Mouse (Mus musculus) limb, embryonic 11.5 days (tissue): ENCODE measurements at regions not wholly inside any gene's neighbourhood (a gene's known extent, or its start where the extent isn't known, plus 50 kb on each side); places are given as distances from the start of the nearest gene placed in this dataset.

ENCODE experiments used
- ATAC-seq: fragments of 200-750 bp; cut with Nextera tagmentation; 2 replicates; pipeline ENCODE4 v1.8.0; 2017; ENCODE audit warnings: low read depth; ENCODE audit not compliant: insufficient number of reproducible peaks, low FRiP score, low TSS enrichment
- DNase-seq: peaks from one replicate; pipeline ENCODE4 v3.0.0-alpha.2; 2015; ENCODE audit warnings: low spot score
- H3K27ac ChIP-seq: fragments of 300-500 bp; sonication (generic); replicated peaks from 2 replicates; pipeline ENCODE4 v1.5.1; 2014; ENCODE audit warnings: low read depth, mild to moderate bottlenecking, low read length
- H3K27me3 ChIP-seq: fragments of 300-500 bp; sonication (generic); 2 replicates; pipeline ENCODE4 v1.6.1; 2014; ENCODE audit warnings: mild to moderate bottlenecking, low read length, mixed read lengths; ENCODE audit not compliant: control insufficient read depth, insufficient read depth
- H3K36me3 ChIP-seq: fragments of 300-500 bp; sonication (generic); 2 replicates; pipeline ENCODE4 v1.6.1; 2014; ENCODE audit warnings: mild to moderate bottlenecking, low read length, moderate library complexity, mixed read lengths; ENCODE audit not compliant: control insufficient read depth, insufficient read depth
- H3K4me1 ChIP-seq: fragments of 300-500 bp; sonication (generic); 2 replicates; pipeline ENCODE4 v1.6.1; 2014; ENCODE audit warnings: low read length, mixed read lengths; ENCODE audit not compliant: control insufficient read depth, insufficient read depth
- H3K4me2 ChIP-seq: fragments of 300-500 bp; sonication (generic); 2 replicates; pipeline ENCODE4 v1.6.1; 2014; ENCODE audit warnings: low read depth, mild to moderate bottlenecking, moderate library complexity; ENCODE audit not compliant: severe bottlenecking
- H3K4me3 ChIP-seq: fragments of 300-500 bp; sonication (generic); 2 replicates; pipeline ENCODE4 v1.5.1; 2014; ENCODE audit warnings: low read depth, low read length
- H3K9ac ChIP-seq: fragments of 300-500 bp; sonication (generic); 2 replicates; pipeline ENCODE4 v1.6.1; 2014; ENCODE audit warnings: mild to moderate bottlenecking, low read length
- H3K9me3 ChIP-seq: fragments of 300-500 bp; sonication (generic); 2 replicates; pipeline ENCODE4 v1.6.1; 2016; ENCODE audit warnings: low read length; ENCODE audit not compliant: control insufficient read depth
- WGBS: fragments of 180-500 bp; shearing (Covaris S2); extraction: QIAGEN DNeasy Blood & Tissue Kit; methylation state at CpG from one replicate; pipeline ENCODE4 v1.1.7; 2014; 5-methylcytosine and 5-hydroxymethylcytosine counted together

- ATAC-seq (no peak), DNase-seq (no peak)
- WGBS, result 88% methylated on average over 10 of the region's 10 CpGs
- Histone ChIP-seq H3K36me3 (no peaks in the 10 kb centered on the region), H3K4me3 (no peak overlapping the region), H3K27ac (no peak overlapping the region), H3K4me2 (no peak overlapping the region), H3K4me1 (no peaks in the 10 kb centered on the region), H3K9ac (no peak overlapping the region), H3K9me3 (no peaks in the 10 kb centered on the region; the same call in 1 of the 2 replicates), H3K27me3 (no peaks in the 10 kb centered on the region)
Observed at GRCm38 (mm10) chr17:48610107-48610506, 155.4 kb downstream of the Unc5cl start.

GRCm38 (mm10) chr17:48610806-48611205 lies 156.1 kb downstream of the Unc5cl start:
- H3K36me3 ChIP-seq, result no peaks in the 10 kb centered on the region
- no peak for DNase-seq
- H3K27me3 ChIP-seq, result no peaks in the 10 kb centered on the region
- no peaks in the 10 kb centered on the region; the same call in 1 of the 2 replicates for H3K9me3 ChIP-seq
- no peak overlapping the region for H3K4me2 ChIP-seq
- ATAC-seq, result no peak
- no peak overlapping the region for H3K27ac ChIP-seq
- no peak overlapping the region for H3K4me3 ChIP-seq
- no peak overlapping the region for H3K9ac ChIP-seq
- 84% methylated on average over 8 of the region's 8 CpGs for WGBS
- no peaks in the 10 kb centered on the region for H3K4me1 ChIP-seq

GRCm38 (mm10) chr17:48613491-48613890 lies 158.8 kb downstream of the Unc5cl start:
- Histone ChIP-seq H3K4me2 (no peak overlapping the region), H3K4me3 (no peak overlapping the region), H3K27ac (no peak overlapping the region), H3K9ac (no peak overlapping the region), H3K9me3 (no peaks in the 10 kb centered on the region; the same call in 1 of the 2 replicates), H3K27me3 (no peaks in the 10 kb centered on the region), H3K4me1 (no peaks in the 10 kb centered on the region), H3K36me3 (no peaks in the 10 kb centered on the region)
- DNase-seq (no peak), ATAC-seq (no peak)
- 92% methylated on average over 5 of the region's 5 CpGs for WGBS

GRCm38 (mm10) chr17:48615248-48615647 lies 160.5 kb downstream of the Unc5cl start:
- Histone ChIP-seq H3K4me1 (no peaks in the 10 kb centered on the region), H3K36me3 (no peaks in the 10 kb centered on the region), H3K4me3 (no peak overlapping the region), H3K27me3 (no peaks in the 10 kb centered on the region), H3K4me2 (no peak overlapping the region), H3K27ac (no peak overlapping the region), H3K9ac (no peak overlapping the region), H3K9me3 (no peaks in the 10 kb centered on the region; the same call in 1 of the 2 replicates)
- 57% methylated on average over 3 of the region's 3 CpGs for WGBS
- DNase-seq, result no peak
- ATAC-seq, result no peak

GRCm38 (mm10) chr17:48616205-48616604 lies 161.5 kb downstream of the Unc5cl start:
- H3K9ac ChIP-seq, result no peak overlapping the region
- no peaks in the 10 kb centered on the region for H3K4me1 ChIP-seq
- no peaks in the 10 kb centered on the region; the same call in 1 of the 2 replicates for H3K9me3 ChIP-seq
- no peak overlapping the region for H3K4me2 ChIP-seq
- WGBS, result 29% methylated on average over 4 of the region's 4 CpGs
- H3K4me3 ChIP-seq, result no peak overlapping the region
- no peak overlapping the region for H3K27ac ChIP-seq
- ATAC-seq (no peak), DNase-seq (no peak)
- H3K27me3 ChIP-seq, result no peaks in the 10 kb centered on the region
- H3K36me3 ChIP-seq, result no peaks in the 10 kb centered on the region

- H3K9me3 ChIP-seq, result no peaks in the 10 kb centered on the region
- no peaks in the 10 kb centered on the region for H3K4me1 ChIP-seq
- H3K4me3 ChIP-seq, result no peak overlapping the region
- H3K9ac ChIP-seq, result no peak overlapping the region
- H3K27me3 ChIP-seq, result no peaks in the 10 kb centered on the region
- DNase-seq (no peak), ATAC-seq (no peak)
- H3K36me3 ChIP-seq, result no peaks in the 10 kb centered on the region
- WGBS, result 82% methylated on average over 2 of the region's 2 CpGs
- no peak overlapping the region for H3K27ac ChIP-seq
- no peak overlapping the region for H3K4me2 ChIP-seq
Observed at GRCm38 (mm10) chr17:48620896-48621295, 166.2 kb downstream of the Unc5cl start.

- DNase-seq, result no peak
- Histone ChIP-seq H3K27me3 (no peaks in the 10 kb centered on the region), H3K27ac (no peak overlapping the region), H3K4me1 (no peaks in the 10 kb centered on the region), H3K4me3 (no peak overlapping the region), H3K9me3 (no peaks in the 10 kb centered on the region), H3K9ac (no peak overlapping the region), H3K36me3 (no peaks in the 10 kb centered on the region), H3K4me2 (no peak overlapping the region)
- no peak for ATAC-seq
- WGBS, result 93% methylated on average over 11 of the region's 11 CpGs
Observed at GRCm38 (mm10) chr17:48621676-48622075, 167.0 kb downstream of the Unc5cl start.

- Histone ChIP-seq H3K9ac (no peak overlapping the region), H3K27me3 (no peaks in the 10 kb centered on the region), H3K4me1 (no peaks in the 10 kb centered on the region), H3K9me3 (no peaks in the 10 kb centered on the region), H3K4me3 (no peak overlapping the region), H3K27ac (no peak overlapping the region), H3K36me3 (no peaks in the 10 kb centered on the region), H3K4me2 (no peak overlapping the region)
- WGBS, result 88% methylated on average over 14 of the region's 14 CpGs
- ATAC-seq (no peak), DNase-seq (no peak)
Observed at GRCm38 (mm10) chr17:48624937-48625336, 170.2 kb downstream of the Unc5cl start.

- 91% methylated on average over 6 of the region's 6 CpGs for WGBS
Observed at GRCm38 (mm10) chr17:48625971-48626370, 171.3 kb downstream of the Unc5cl start.

More at GRCm38 (mm10) chr17:48625971-48626370, 171.3 kb downstream of the Unc5cl start:
- no peak overlapping the region for H3K4me2 ChIP-seq
- DNase-seq (no peak), ATAC-seq (no peak)
- H3K9me3 ChIP-seq, result no peaks in the 10 kb centered on the region
- no peak overlapping the region for H3K27ac ChIP-seq
- H3K36me3 ChIP-seq, result no peaks in the 10 kb centered on the region
- no peaks in the 10 kb centered on the region for H3K27me3 ChIP-seq
- no peak overlapping the region for H3K4me3 ChIP-seq
- H3K4me1 ChIP-seq, result no peaks in the 10 kb centered on the region
- no peak overlapping the region for H3K9ac ChIP-seq
